Mouse (Mus musculus): ENCODE results near the gene Polr1e. TPM values are rescaled to one million over a fixed set of nuclear protein-coding genes. Genes with fewer than 3 reads are reported as not detected.

Polr1e gene
- polyA plus RNA-seq (2014; fragmentation: Nextera tagmentation; extraction: Ambion mirVana): 51.6 and 56.7 TPM in 2 replicates

DNA sequence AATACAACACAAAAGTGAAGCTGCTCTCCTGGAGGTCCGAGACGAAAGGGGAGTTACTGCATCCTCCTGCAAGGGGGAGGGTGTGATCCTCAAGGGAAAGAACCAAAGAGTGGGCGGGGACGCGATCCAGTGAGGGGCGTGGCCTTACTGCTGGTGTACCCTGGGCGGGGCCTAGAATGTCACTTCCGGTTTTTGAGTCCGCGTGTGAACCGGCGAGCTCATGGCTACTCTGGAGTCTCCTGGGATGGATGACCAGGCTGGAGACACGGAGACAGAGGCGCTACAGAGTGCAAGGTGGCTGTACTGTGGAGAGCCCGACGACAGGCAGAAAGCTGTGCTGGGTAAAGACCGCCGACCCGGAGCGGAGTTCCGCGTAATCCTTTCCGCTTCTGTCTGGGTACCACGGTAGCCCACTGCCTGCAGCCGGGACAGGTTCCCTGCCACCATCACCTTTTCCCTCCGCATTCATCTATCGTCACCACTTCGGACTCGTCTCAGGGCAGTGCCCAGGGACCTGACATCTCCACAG, at the start of gene Polr1e:
Gene Polr1e (plus strand): TSS at position 132 of the 529 bp plus-strand sequence.
- ATAC-seq (ENCODE audit: insufficient read depth, low FRiP score, low TSS enrichment) (peak; percentile 94), DNase-seq (ENCODE audit: low spot score) (peak; percentile 93)
- WGBS: under 1% methylated on average over 29 of the region's 29 CpGs
- Histone ChIP-seq H3K4me3 (ENCODE audit: low read depth, low read length) (peak within 1 kb of the TSS; percentile 82), H3K27ac (ENCODE audit: low read depth, low read length) (no peak within 1 kb of the TSS), H3K9me3 (ENCODE audit: control insufficient read depth, low read length) (no peaks in the 10 kb centered on the region), H3K4me2 (ENCODE audit: low read depth) (peak within 1 kb of the TSS; percentile 79), H3K36me3 (ENCODE audit: control insufficient read depth, insufficient read depth, low read length) (no peaks in the 10 kb centered on the region), H3K27me3 (ENCODE audit: control insufficient read depth, insufficient read depth, low read length) (no peaks in the 10 kb centered on the region), H3K4me1 (ENCODE audit: control insufficient read depth, insufficient read depth, low read length) (peaks cover 9% of the 10 kb centered on the region), H3K9ac (ENCODE audit: low read length) (peak within 1 kb of the TSS; percentile 71)

- Histone ChIP-seq H3K27me3 (ENCODE audit: control insufficient read depth, insufficient read depth, low read length) (no peaks in the 10 kb centered on the region), H3K9ac (ENCODE audit: low read length) (no peak overlapping the region), H3K4me2 (ENCODE audit: low read depth) (no peak overlapping the region), H3K9me3 (ENCODE audit: control insufficient read depth, low read length) (no peaks in the 10 kb centered on the region), H3K36me3 (ENCODE audit: control insufficient read depth, insufficient read depth, low read length) (no peaks in the 10 kb centered on the region), H3K4me3 (ENCODE audit: low read depth, low read length) (no peak overlapping the region), H3K4me1 (ENCODE audit: control insufficient read depth, insufficient read depth, low read length) (no peaks in the 10 kb centered on the region), H3K27ac (ENCODE audit: low read depth, low read length) (no peak overlapping the region)
- WGBS: 93% methylated on average over 7 of the region's 7 CpGs
- no peak for DNase-seq (ENCODE audit: low spot score)
- ATAC-seq (ENCODE audit: insufficient read depth, low FRiP score, low TSS enrichment): no peak
Observed at GRCm38 (mm10) chr4:44970056-44970455, 48.3 kb upstream of the Polr1e start.

- no peak overlapping the region for H3K4me2 ChIP-seq (ENCODE audit: low read depth)
- no peaks in the 10 kb centered on the region for H3K36me3 ChIP-seq (ENCODE audit: control insufficient read depth, insufficient read depth, low read length)
- no peaks in the 10 kb centered on the region for H3K9me3 ChIP-seq (ENCODE audit: control insufficient read depth, low read length)
- ATAC-seq (ENCODE audit: insufficient read depth, low FRiP score, low TSS enrichment) (no peak), DNase-seq (ENCODE audit: low spot score) (peak; percentile 73)
- H3K27ac ChIP-seq (ENCODE audit: low read depth, low read length): no peak overlapping the region
- H3K4me1 ChIP-seq (ENCODE audit: control insufficient read depth, insufficient read depth, low read length): no peaks in the 10 kb centered on the region
- H3K27me3 ChIP-seq (ENCODE audit: control insufficient read depth, insufficient read depth, low read length): no peaks in the 10 kb centered on the region
- no peak overlapping the region for H3K4me3 ChIP-seq (ENCODE audit: low read depth, low read length)
- WGBS: 22% methylated on average over 10 of the region's 10 CpGs
- H3K9ac ChIP-seq (ENCODE audit: low read length): no peak overlapping the region
Observed at GRCm38 (mm10) chr4:44970612-44971110, 47.7 kb upstream of the Polr1e start.

DNA sequence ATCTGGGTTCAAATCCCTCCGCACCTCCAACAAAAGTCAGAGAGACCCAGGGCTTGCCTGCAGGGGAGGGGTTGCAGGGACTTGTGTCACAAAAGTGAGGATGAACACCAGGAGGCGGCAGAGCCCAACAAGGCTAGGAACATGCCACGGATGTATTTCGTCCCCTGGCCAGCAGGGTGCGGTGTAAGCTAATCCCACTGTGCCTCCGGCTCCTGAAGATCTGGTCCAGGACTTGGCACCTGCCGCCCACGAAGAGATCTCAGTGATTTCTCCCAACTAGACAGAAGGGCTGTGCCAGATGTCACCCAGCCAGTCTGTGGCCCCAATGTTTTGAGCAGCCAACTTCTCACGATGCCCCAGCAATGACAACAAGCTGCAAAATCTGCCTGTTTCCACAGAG, 44.9 kb upstream of the Polr1e start:
- WGBS: 13% methylated on average over 9 of the region's 9 CpGs
- no peaks in the 10 kb centered on the region for H3K9me3 ChIP-seq (ENCODE audit: control insufficient read depth, low read length)
- H3K27me3 ChIP-seq (ENCODE audit: control insufficient read depth, insufficient read depth, low read length): no peaks in the 10 kb centered on the region
- H3K4me2 ChIP-seq (ENCODE audit: low read depth): peak overlapping the region; percentile 24; the same call in 1 of the 2 replicates
- DNase-seq (ENCODE audit: low spot score) (peak; percentile 88), ATAC-seq (ENCODE audit: insufficient read depth, low FRiP score, low TSS enrichment) (0 out of 2 replicates have a peak, but pooled peaks have one; percentile 31)
- H3K9ac ChIP-seq (ENCODE audit: low read length): peak overlapping the region; percentile 31; the same call in 1 of the 2 replicates
- no peaks in the 10 kb centered on the region for H3K36me3 ChIP-seq (ENCODE audit: control insufficient read depth, insufficient read depth, low read length)
- H3K27ac ChIP-seq (ENCODE audit: low read depth, low read length): 0 out of 2 replicates have a peak overlapping the region, but pooled peaks have one; percentile 17
- H3K4me3 ChIP-seq (ENCODE audit: low read depth, low read length): no peak overlapping the region
- no peaks in the 10 kb centered on the region for H3K4me1 ChIP-seq (ENCODE audit: control insufficient read depth, insufficient read depth, low read length)

- WGBS: 55% methylated on average over 14 of the region's 14 CpGs
Observed at GRCm38 (mm10) chr4:44973871-44974270, 44.5 kb upstream of the Polr1e start.

GRCm38 (mm10) chr4:44974331-44974730, 44.1 kb upstream of the Polr1e start:
- H3K27ac ChIP-seq (ENCODE audit: low read depth, low read length): no peak overlapping the region
- no peaks in the 10 kb centered on the region for H3K27me3 ChIP-seq (ENCODE audit: control insufficient read depth, insufficient read depth, low read length)
- DNase-seq (ENCODE audit: low spot score): no peak
- no peaks in the 10 kb centered on the region for H3K9me3 ChIP-seq (ENCODE audit: control insufficient read depth, low read length)
- WGBS: 76% methylated on average over 8 of the region's 8 CpGs
- H3K36me3 ChIP-seq (ENCODE audit: control insufficient read depth, insufficient read depth, low read length): no peaks in the 10 kb centered on the region
- no peak for ATAC-seq (ENCODE audit: insufficient read depth, low FRiP score, low TSS enrichment)
- no peak overlapping the region for H3K4me2 ChIP-seq (ENCODE audit: low read depth)
- H3K4me3 ChIP-seq (ENCODE audit: low read depth, low read length): no peak overlapping the region
- H3K9ac ChIP-seq (ENCODE audit: low read length): no peak overlapping the region
- no peaks in the 10 kb centered on the region for H3K4me1 ChIP-seq (ENCODE audit: control insufficient read depth, insufficient read depth, low read length)

More at GRCm38 (mm10) chr4:44973871-44974270, 44.5 kb upstream of the Polr1e start:
- H3K4me2 ChIP-seq (ENCODE audit: low read depth): peak overlapping the region; percentile 24; the same call in 1 of the 2 replicates
- H3K4me3 ChIP-seq (ENCODE audit: low read depth, low read length): no peak overlapping the region
- no peaks in the 10 kb centered on the region for H3K36me3 ChIP-seq (ENCODE audit: control insufficient read depth, insufficient read depth, low read length)
- H3K9ac ChIP-seq (ENCODE audit: low read length): peak overlapping the region; percentile 31; the same call in 1 of the 2 replicates
- DNase-seq (ENCODE audit: low spot score): no peak
- no peaks in the 10 kb centered on the region for H3K4me1 ChIP-seq (ENCODE audit: control insufficient read depth, insufficient read depth, low read length)
- 0 out of 2 replicates have a peak overlapping the region, but pooled peaks have one; percentile 17 for H3K27ac ChIP-seq (ENCODE audit: low read depth, low read length)
- H3K27me3 ChIP-seq (ENCODE audit: control insufficient read depth, insufficient read depth, low read length): no peaks in the 10 kb centered on the region
- H3K9me3 ChIP-seq (ENCODE audit: control insufficient read depth, low read length): no peaks in the 10 kb centered on the region
- no peak for ATAC-seq (ENCODE audit: insufficient read depth, low FRiP score, low TSS enrichment)

DNA sequence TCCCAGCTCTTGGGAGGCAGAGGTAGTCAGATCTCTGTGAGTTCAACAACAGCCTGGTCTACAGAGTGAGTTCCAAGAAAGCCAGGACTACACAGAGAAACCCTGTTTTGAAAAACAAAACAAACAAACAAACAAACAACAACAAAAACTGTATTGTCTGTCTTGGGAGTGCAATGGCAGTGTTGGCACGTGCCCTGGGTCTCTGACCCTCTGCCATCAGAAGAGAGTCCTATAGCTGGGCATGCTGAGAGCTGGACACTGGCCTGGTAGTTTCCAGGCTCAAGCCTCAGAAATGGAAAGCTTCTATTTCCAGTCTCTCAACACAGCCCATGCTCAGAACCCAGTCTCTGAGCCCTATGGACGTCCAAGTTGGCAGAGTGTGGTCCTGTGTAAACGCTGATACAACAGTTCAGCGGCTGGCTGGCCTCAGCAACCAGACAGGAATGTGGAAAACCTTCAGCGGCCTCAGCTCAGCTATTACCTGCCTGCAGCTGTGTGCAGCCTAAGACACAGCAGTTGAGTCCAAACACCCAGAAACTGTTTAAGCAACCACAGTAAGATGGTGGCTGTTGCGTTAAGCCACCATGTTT, 42.3 kb upstream of the Polr1e start:
- WGBS: 82% methylated on average over 6 of the region's 6 CpGs
- DNase-seq (ENCODE audit: low spot score): no peak

GRCm38 (mm10) chr4:44976921-44977710, 41.3 kb upstream of the Polr1e start:
- ATAC-seq (ENCODE audit: insufficient read depth, low FRiP score, low TSS enrichment) (no peak), DNase-seq (ENCODE audit: low spot score) (no peak)
- Histone ChIP-seq H3K9ac (ENCODE audit: low read length) (no peak overlapping the region), H3K4me3 (ENCODE audit: low read depth, low read length) (no peak overlapping the region), H3K36me3 (ENCODE audit: control insufficient read depth, insufficient read depth, low read length) (no peaks in the 10 kb centered on the region), H3K27ac (ENCODE audit: low read depth, low read length) (no peak overlapping the region), H3K9me3 (ENCODE audit: control insufficient read depth, low read length) (no peaks in the 10 kb centered on the region), H3K4me1 (ENCODE audit: control insufficient read depth, insufficient read depth, low read length) (no peaks in the 10 kb centered on the region), H3K4me2 (ENCODE audit: low read depth) (no peak overlapping the region), H3K27me3 (ENCODE audit: control insufficient read depth, insufficient read depth, low read length) (no peaks in the 10 kb centered on the region)
- 84% methylated on average over 10 of the region's 10 CpGs for WGBS

More for the DNA sequence above, 42.3 kb upstream of the Polr1e start:
- H3K9me3 ChIP-seq (ENCODE audit: control insufficient read depth, low read length): no peaks in the 10 kb centered on the region
- H3K4me1 ChIP-seq (ENCODE audit: control insufficient read depth, insufficient read depth, low read length): no peaks in the 10 kb centered on the region
- H3K27me3 ChIP-seq (ENCODE audit: control insufficient read depth, insufficient read depth, low read length): no peaks in the 10 kb centered on the region
- no peak for ATAC-seq (ENCODE audit: insufficient read depth, low FRiP score, low TSS enrichment)
- no peaks in the 10 kb centered on the region for H3K36me3 ChIP-seq (ENCODE audit: control insufficient read depth, insufficient read depth, low read length)
- H3K4me2 ChIP-seq (ENCODE audit: low read depth): no peak overlapping the region
- no peak overlapping the region for H3K9ac ChIP-seq (ENCODE audit: low read length)
- no peak overlapping the region for H3K27ac ChIP-seq (ENCODE audit: low read depth, low read length)
- H3K4me3 ChIP-seq (ENCODE audit: low read depth, low read length): no peak overlapping the region

Data from neural tube, embryonic 11.5 days (tissue).